Mouse (Mus musculus) brain, embryonic 14.5 days (tissue): ENCODE data around the gene Epha4.

Experiments
- CTCF ChIP-seq: fragments of 200-500 bp; IDR thresholded peaks from 2 replicates; pipeline ENCODE4 v1.5.1; 2012; ENCODE audit warnings: inconsistent platforms, mild to moderate bottlenecking, moderate library complexity, borderline replicate concordance; ENCODE audit not compliant: insufficient read depth, insufficient read length; ENCODE audit errors: extremely low read depth
- POLR2A ChIP-seq: fragments of 200-500 bp; IDR thresholded peaks from 2 replicates; pipeline ENCODE4 v1.6.1; 2012; ENCODE audit warnings: mild to moderate bottlenecking, inconsistent platforms, borderline replicate concordance; ENCODE audit not compliant: poor library complexity, insufficient read depth, insufficient read length, severe bottlenecking; ENCODE audit errors: extremely low read depth

DNA sequence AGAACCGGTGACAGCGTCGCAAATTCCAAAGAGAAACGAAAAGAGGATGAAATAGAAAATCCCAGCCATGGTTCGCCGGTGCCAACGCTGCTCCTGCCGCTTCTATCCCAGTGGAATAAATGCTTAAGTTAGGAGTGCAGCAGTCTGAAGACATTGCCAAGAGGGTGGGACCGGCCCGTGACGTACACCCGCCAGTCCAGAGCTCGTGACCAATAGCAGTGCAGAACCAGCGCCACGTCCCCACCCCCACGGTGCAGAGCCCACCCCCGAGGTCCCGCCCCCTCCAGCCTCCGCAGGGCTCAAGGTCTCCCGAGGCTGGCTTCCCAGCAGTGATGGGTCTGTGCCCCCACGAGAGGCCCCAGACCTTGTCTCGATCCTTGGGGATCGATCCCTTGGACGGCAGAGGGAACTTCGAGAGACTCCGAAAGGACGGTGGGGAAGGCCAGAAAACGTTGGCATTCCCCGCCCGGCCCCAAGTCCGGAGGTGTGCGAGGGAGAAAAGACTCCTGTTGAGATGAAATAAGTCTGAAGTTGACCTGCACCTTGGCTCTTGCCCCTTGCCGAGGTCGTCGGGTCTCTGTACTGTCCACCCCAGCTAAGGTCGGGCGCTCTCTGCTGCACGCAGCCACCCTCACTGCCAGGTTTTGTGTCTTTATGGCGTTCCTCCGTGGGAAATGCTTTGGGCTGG, at the start of gene Epha4:
- TF ChIP-seq CTCF (no peak), POLR2A (peak; percentile 63; the same call in 1 of the 2 replicates)
